Mouse (Mus musculus) stomach, embryonic 16.5 days (tissue): ENCODE results near the gene Mid1. TPM values are rescaled to one million over a fixed set of nuclear protein-coding genes. Genes with fewer than 3 reads are reported as not detected.
"Not testable (repeated sequence)": the region's sequence is repeated elsewhere in the genome, so short reads cannot be mapped to it uniquely, and the experiment has no call there.

Experiments
- ATAC-seq: fragments of 200-750 bp; cut with Nextera tagmentation; 2 replicates; pipeline ENCODE4 v1.8.0; 2017; ENCODE audit warnings: moderate number of reproducible peaks, moderate TSS enrichment; ENCODE audit not compliant: insufficient read depth, low FRiP score
- H3K27ac ChIP-seq: fragments of 300-500 bp; sonication (generic); 2 replicates; pipeline ENCODE4 v1.5.1; 2014; ENCODE audit warnings: low read length
- H3K27me3 ChIP-seq: fragments of 300-500 bp; sonication (generic); 2 replicates; pipeline ENCODE4 v1.6.1; 2014; ENCODE audit warnings: low read length, control low read depth, mixed read lengths; ENCODE audit not compliant: control insufficient read depth, insufficient read depth
- H3K36me3 ChIP-seq: fragments of 300-500 bp; sonication (generic); 2 replicates; pipeline ENCODE4 v1.6.1; 2014; ENCODE audit warnings: low read length; ENCODE audit not compliant: control insufficient read depth, insufficient read depth
- H3K4me1 ChIP-seq: fragments of 300-500 bp; sonication (generic); 2 replicates; pipeline ENCODE4 v1.6.1; 2014; ENCODE audit warnings: low read length, control low read depth, mixed read lengths; ENCODE audit not compliant: control insufficient read depth, insufficient read depth
- H3K4me2 ChIP-seq: fragments of 300-500 bp; sonication (generic); 2 replicates; pipeline ENCODE4 v1.6.1; 2014; ENCODE audit warnings: low read depth, low read length, mixed read lengths
- H3K4me3 ChIP-seq: fragments of 300-500 bp; sonication (generic); replicated peaks from 2 replicates; pipeline ENCODE4 v1.5.1; 2014; ENCODE audit warnings: mild to moderate bottlenecking, low read length
- H3K9ac ChIP-seq: fragments of 300-500 bp; sonication (generic); 2 replicates; pipeline ENCODE4 v1.6.1; 2014; ENCODE audit warnings: low read length
- H3K9me3 ChIP-seq: fragments of 300-500 bp; sonication (generic); replicated peaks from 2 replicates; pipeline ENCODE4 v1.6.1; 2016; ENCODE audit warnings: low read length, control low read depth; ENCODE audit not compliant: control insufficient read depth
- WGBS: fragments of 180-500 bp; shearing (Covaris S2); extraction: QIAGEN DNeasy Blood & Tissue Kit; methylation state at CpG from one replicate; pipeline ENCODE4 v1.1.7; 2014; 5-methylcytosine and 5-hydroxymethylcytosine counted together
- polyA plus RNA-seq: library from polyadenylated mRNA; unstranded; fragments of >200 nt; fragmentation: Nextera tagmentation; extraction: Ambion mirVana; gene quantifications from 2 replicates; pipeline ENCODE4 v1.2.1, GENCODE M21; 2015

The Mid1 gene
- polyA plus RNA-seq, 1 experiment from 2014 or later: 6.8 TPM

DNA sequence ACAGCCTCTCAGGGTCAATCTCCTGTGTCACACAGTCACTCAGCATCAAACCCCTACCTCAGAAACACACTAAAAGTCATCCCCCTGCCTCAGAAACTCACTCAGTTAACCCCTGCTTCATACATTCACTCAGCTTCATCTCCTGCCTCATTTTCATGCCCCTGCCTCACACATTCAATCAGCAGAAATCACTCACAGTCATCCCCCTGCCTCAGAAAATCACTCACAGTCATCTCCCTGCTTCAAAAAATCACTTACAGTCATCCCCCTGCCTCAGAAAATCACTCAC, 323.1 kb downstream of the Mid1 start:
- H3K4me1 ChIP-seq, H3K27ac ChIP-seq, H3K4me2 ChIP-seq, ATAC-seq, H3K9ac ChIP-seq, H3K4me3 ChIP-seq, H3K27me3 ChIP-seq, H3K36me3 ChIP-seq: not testable (repeated sequence)
- H3K9me3 ChIP-seq: peaks cover 32% of the 10 kb centered on the region

GRCm38 (mm10) chrX:170008584-170008983, 323.6 kb downstream of the Mid1 start:
- H3K27ac ChIP-seq, H3K4me3 ChIP-seq, H3K4me1 ChIP-seq, H3K27me3 ChIP-seq, H3K36me3 ChIP-seq, ATAC-seq, H3K4me2 ChIP-seq, H3K9ac ChIP-seq: not testable (repeated sequence)
- peaks cover 32% of the 10 kb centered on the region for H3K9me3 ChIP-seq
- WGBS: 38% methylated on average over 3 of the region's 3 CpGs

- WGBS: 59% methylated on average over 115 of the region's 118 CpGs
- H3K4me2 ChIP-seq: peak within 1 kb of the TSS; percentile 45
- peak within 1 kb of the TSS; percentile 49 for H3K4me3 ChIP-seq
- H3K9me3 ChIP-seq: peaks cover 30% of the 10 kb centered on the region
- H3K36me3 ChIP-seq, H3K4me1 ChIP-seq, H3K27me3 ChIP-seq: not testable (repeated sequence)
- peak; percentile 86 for ATAC-seq
- H3K27ac ChIP-seq: peak within 1 kb of the TSS; percentile 71
- peak within 1 kb of the TSS; percentile 69 for H3K9ac ChIP-seq
These were observed 324.2 kb downstream of the Mid1 start, which contains the start of gene Gm21887 for GRCm38 (mm10) chrX:170009016-170009750. Gm21887 (plus strand) TSS chrX:170009659.

- WGBS: 52% methylated on average over 25 of the region's 25 CpGs
- H3K27me3 ChIP-seq, H3K4me2 ChIP-seq, H3K4me1 ChIP-seq, H3K36me3 ChIP-seq: not testable (repeated sequence)
- Histone ChIP-seq H3K4me3 (peak overlapping the region; percentile 49), H3K9me3 (peaks cover 29% of the 10 kb centered on the region), H3K27ac (peak overlapping the region; percentile 71), H3K9ac (peak overlapping the region; percentile 69)
- peak; percentile 96 for ATAC-seq
These were observed 324.8 kb downstream of the Mid1 start for GRCm38 (mm10) chrX:170009801-170010221.

GRCm38 (mm10) chrX:170010581-170011528, 325.9 kb downstream of the Mid1 start:
- not testable (repeated sequence) for H3K36me3 ChIP-seq, H3K27ac ChIP-seq, H3K4me1 ChIP-seq, H3K27me3 ChIP-seq
- Histone ChIP-seq H3K4me2 (peak overlapping the region; percentile 45), H3K9ac (0 out of 2 replicates have a peak overlapping the region, but pooled peaks have one; percentile 42), H3K9me3 (peaks cover 29% of the 10 kb centered on the region), H3K4me3 (peak overlapping the region; percentile 31)
- peak; percentile 11; the same call in 1 of the 2 replicates for ATAC-seq
- WGBS: 78% methylated on average over 97 of the region's 97 CpGs

DNA sequence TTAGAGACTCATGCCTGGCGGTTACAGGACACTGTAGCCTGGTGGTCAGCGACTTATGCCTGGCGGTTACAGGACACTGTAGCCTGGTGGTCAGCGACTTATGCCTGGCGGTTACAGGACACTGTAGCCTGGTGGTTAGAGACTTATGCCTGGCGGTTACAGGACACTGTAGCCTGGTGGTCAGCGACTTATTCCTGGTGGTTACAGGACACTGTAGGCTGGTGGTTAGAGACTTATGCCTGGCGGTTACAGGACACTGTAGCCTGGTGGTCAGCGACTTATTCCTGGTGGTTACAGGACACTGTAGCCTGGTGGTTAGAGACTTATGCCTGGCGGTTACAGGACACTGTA, 326.5 kb downstream of the Mid1 start:
- H3K4me2 ChIP-seq, H3K27me3 ChIP-seq, H3K4me1 ChIP-seq, H3K9ac ChIP-seq, ATAC-seq, H3K27ac ChIP-seq, H3K36me3 ChIP-seq, H3K4me3 ChIP-seq: not testable (repeated sequence)
- WGBS: 80% methylated on average over 1 of the region's 10 CpGs
- peaks cover 29% of the 10 kb centered on the region for H3K9me3 ChIP-seq

GRCm38 (mm10) chrX:170013421-170013820, 328.4 kb downstream of the Mid1 start:
- H3K27ac ChIP-seq, H3K4me2 ChIP-seq, H3K4me3 ChIP-seq, H3K27me3 ChIP-seq, H3K4me1 ChIP-seq, H3K9ac ChIP-seq, ATAC-seq: not testable (repeated sequence)
- H3K9me3 ChIP-seq: peaks cover 26% of the 10 kb centered on the region
- no CpG with 5 or more reads among the region's 13 CpGs for WGBS
- H3K36me3 ChIP-seq: peaks cover 17% of the 10 kb centered on the region

GRCm38 (mm10) chrX:170014038-170014437, 329.0 kb downstream of the Mid1 start:
- Histone ChIP-seq H3K36me3 (peaks cover 23% of the 10 kb centered on the region), H3K9me3 (peaks cover 27% of the 10 kb centered on the region)
- not testable (repeated sequence) for H3K27me3 ChIP-seq, H3K4me2 ChIP-seq, H3K27ac ChIP-seq, H3K4me1 ChIP-seq, H3K4me3 ChIP-seq, H3K9ac ChIP-seq, ATAC-seq
- WGBS: 57% methylated on average over 2 of the region's 13 CpGs

- H3K4me3 ChIP-seq, H3K4me2 ChIP-seq, H3K9ac ChIP-seq, H3K27ac ChIP-seq, ATAC-seq, H3K4me1 ChIP-seq, H3K27me3 ChIP-seq: not testable (repeated sequence)
- WGBS: 82% methylated on average over 10 of the region's 12 CpGs
- Histone ChIP-seq H3K9me3 (peaks cover 20% of the 10 kb centered on the region), H3K36me3 (peaks cover 26% of the 10 kb centered on the region)
These were observed 330.9 kb downstream of the Mid1 start for GRCm38 (mm10) chrX:170015883-170016282.
